Mouse (Mus musculus) spleen, embryonic (tissue): ENCODE results near the gene Dzip1.

ENCODE experiments used
- CTCF ChIA-PET: fragments of 350-600 bp; sonication (Branson Sonifier 250); formaldehyde crosslinking; loops from one replicate; lab custom pipeline; 2022; lab: Charles Lee

Dzip1 gene

GRCm38 (mm10) chr14:118924673-118925615 is at the start of gene Dzip1:
Gene Dzip1 (minus strand): TSS chr14:118925460.
- CTCF ChIA-PET: interaction anchor here (1.1 kb wide), 1 partner anchor 105 kb away, joined by 4 read pairs; no protein-coding TSS in a partner anchor

- CTCF ChIA-PET: no interaction called here
Measured at GRCm38 (mm10) chr14:118972268-118972667, 47.0 kb upstream of the Dzip1 start.

- CTCF ChIA-PET: no interaction called here
Measured at GRCm38 (mm10) chr14:118967646-118968045, 42.4 kb upstream of the Dzip1 start.

- CTCF ChIA-PET: interaction anchor here (0.6 kb wide), 2 partner anchors 42 to 236 kb away, joined by 3 read pairs; no protein-coding TSS in a partner anchor
Measured at GRCm38 (mm10) chr14:118965356-118966000, 40.2 kb upstream of the Dzip1 start.

GRCm38 (mm10) chr14:118958010-118958409 is 32.8 kb upstream of the Dzip1 start:
- CTCF ChIA-PET: no interaction called here

- CTCF ChIA-PET: no interaction called here
Measured at GRCm38 (mm10) chr14:118951912-118952583, 26.8 kb upstream of the Dzip1 start.

- CTCF ChIA-PET: no interaction called here
Measured at GRCm38 (mm10) chr14:118948841-118949240, 23.6 kb upstream of the Dzip1 start.

GRCm38 (mm10) chr14:118944702-118945101 is 19.4 kb upstream of the Dzip1 start:
- CTCF ChIA-PET: interaction anchor here (0.6 to 0.7 kb wide), 2 partner anchors 58 to 92 kb away, joined by 3 to 5 read pairs; no protein-coding TSS in a partner anchor

GRCm38 (mm10) chr14:118942076-118942475 is 16.8 kb upstream of the Dzip1 start:
- CTCF ChIA-PET: no interaction called here

GRCm38 (mm10) chr14:118940796-118941495 is 15.7 kb upstream of the Dzip1 start:
- CTCF ChIA-PET: no interaction called here

GRCm38 (mm10) chr14:118938551-118938950 is 13.3 kb upstream of the Dzip1 start:
- CTCF ChIA-PET: interaction anchor here (0.7 kb wide), 1 partner anchor 69 kb away, joined by 3 read pairs; no protein-coding TSS in a partner anchor

- CTCF ChIA-PET: interaction anchor here (0.7 kb wide), 1 partner anchor 70 kb away, joined by 3 read pairs; no protein-coding TSS in a partner anchor
Measured at GRCm38 (mm10) chr14:118937533-118938492, 12.6 kb upstream of the Dzip1 start, which contains the start of gene Dnajc3. Gene Dnajc3 (plus strand): TSS chr14:118937976.

GRCm38 (mm10) chr14:118936952-118937351 is 11.7 kb upstream of the Dzip1 start:
- CTCF ChIA-PET: no interaction called here

GRCm38 (mm10) chr14:118936236-118936635 is 11.0 kb upstream of the Dzip1 start:
- CTCF ChIA-PET: no interaction called here

- CTCF ChIA-PET: no interaction called here
Measured at GRCm38 (mm10) chr14:118934686-118935085, 9.4 kb upstream of the Dzip1 start.

GRCm38 (mm10) chr14:118932956-118933355 is 7.7 kb upstream of the Dzip1 start:
- CTCF ChIA-PET: no interaction called here

- CTCF ChIA-PET: no interaction called here
Measured at GRCm38 (mm10) chr14:118931181-118931580, 5.9 kb upstream of the Dzip1 start.

GRCm38 (mm10) chr14:118930777-118931176 is 5.5 kb upstream of the Dzip1 start:
- CTCF ChIA-PET: no interaction called here

- CTCF ChIA-PET: no interaction called here
Measured at GRCm38 (mm10) chr14:118929779-118930178, 4.5 kb upstream of the Dzip1 start.

- CTCF ChIA-PET: no interaction called here
Measured at GRCm38 (mm10) chr14:118928565-118928964, 3.3 kb upstream of the Dzip1 start.
